Mouse (Mus musculus) kidney, adult 11 months (tissue): ENCODE measurements around the gene Gm5136.

Experiments used
- DNase-seq: peaks from one replicate; pipeline ENCODE4 v3.0.0; 2022

The Gm5136 gene

GRCm38 (mm10) chr10:108699946-108700345, at the start of gene Gm5136:
TSS of gene Gm5136 (minus strand) at chr10:108700160.
- DNase-seq = no peak

- DNase-seq = no peak
Observed at GRCm38 (mm10) chr10:108743759-108744158, 43.8 kb upstream of the Gm5136 start.

DNA sequence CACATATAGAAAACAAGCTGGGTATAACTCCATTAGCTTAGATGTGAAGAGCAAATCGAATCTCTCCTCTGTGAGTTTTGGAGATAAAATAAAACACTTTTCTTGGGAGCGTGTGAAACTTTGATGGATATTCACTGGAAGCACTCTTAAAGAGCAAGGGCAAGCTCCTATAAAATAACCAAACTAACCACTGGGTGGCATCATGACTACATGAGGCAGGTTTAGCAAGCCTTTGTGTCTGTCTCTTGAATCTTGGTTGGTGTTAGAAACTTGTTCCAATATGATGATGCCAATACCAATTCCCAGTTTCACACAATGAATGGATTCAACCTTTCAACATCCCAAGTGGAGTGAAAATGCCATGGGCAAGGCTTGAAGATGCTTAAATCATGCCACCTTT, 34.0 kb upstream of the Gm5136 start:
- DNase-seq = no peak

- DNase-seq = no peak
Observed at GRCm38 (mm10) chr10:108728961-108729360, 29.0 kb upstream of the Gm5136 start.

- no peak for DNase-seq
Observed at GRCm38 (mm10) chr10:108726391-108726790, 26.4 kb upstream of the Gm5136 start.

DNA sequence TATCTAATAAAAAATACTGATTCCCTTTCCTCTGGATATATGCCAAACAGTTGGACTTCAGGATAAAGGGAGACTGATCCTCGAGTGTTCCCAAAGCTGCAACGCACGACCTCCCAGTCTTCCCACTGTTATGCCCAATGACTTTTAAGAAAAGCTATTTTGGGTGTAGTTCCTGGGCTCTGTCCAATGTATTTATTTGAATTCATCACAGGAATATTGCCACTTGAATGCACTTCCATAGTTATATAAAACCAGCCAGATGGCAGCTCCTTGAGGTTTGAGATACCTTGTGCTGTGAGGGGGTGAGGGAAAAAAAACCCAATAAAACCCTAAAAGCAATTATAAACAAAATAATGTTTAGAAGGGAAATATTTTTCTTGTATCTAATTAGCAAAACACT, 24.9 kb upstream of the Gm5136 start:
- no peak for DNase-seq

GRCm38 (mm10) chr10:108710514-108710913, 10.6 kb upstream of the Gm5136 start:
- DNase-seq = peak; percentile 4

GRCm38 (mm10) chr10:108705658-108706057, 5.7 kb upstream of the Gm5136 start:
- DNase-seq = no peak

DNA sequence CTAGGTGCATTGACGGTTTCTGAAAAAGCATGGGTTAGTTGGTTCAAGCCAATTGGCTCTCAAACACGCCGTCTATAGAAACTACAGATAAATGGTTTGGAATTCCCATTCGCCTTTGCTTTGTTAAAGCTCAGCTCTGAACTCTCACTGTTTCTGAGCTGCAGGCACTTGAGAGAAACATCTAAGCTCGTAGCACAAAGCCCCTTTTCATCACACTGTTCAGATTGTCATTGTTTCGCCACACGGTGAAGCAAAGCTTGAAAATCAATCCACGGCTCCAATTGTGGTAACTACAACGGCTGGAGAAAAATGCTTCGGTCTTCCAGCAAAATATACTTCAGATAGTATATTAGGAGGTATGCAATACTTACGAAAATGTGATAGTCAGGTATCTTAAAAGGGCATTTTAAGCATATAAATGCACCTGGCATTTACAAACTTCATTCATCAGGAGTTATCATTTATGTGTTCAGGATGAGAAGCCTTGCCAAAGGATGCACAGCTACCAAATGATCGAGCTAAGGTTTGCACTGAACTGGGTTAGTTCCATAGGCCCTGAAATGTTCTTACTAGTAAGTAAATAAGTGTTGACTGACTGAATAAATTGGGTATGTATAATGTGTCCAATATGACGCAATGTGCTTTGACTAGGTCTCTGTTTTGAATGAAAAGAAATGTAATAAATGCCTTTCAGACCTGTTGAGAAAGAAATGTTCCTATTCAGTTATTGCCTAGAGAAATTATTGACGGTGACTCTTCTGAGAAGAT, 1.6 kb upstream of the Gm5136 start:
- DNase-seq = no peak

DNA sequence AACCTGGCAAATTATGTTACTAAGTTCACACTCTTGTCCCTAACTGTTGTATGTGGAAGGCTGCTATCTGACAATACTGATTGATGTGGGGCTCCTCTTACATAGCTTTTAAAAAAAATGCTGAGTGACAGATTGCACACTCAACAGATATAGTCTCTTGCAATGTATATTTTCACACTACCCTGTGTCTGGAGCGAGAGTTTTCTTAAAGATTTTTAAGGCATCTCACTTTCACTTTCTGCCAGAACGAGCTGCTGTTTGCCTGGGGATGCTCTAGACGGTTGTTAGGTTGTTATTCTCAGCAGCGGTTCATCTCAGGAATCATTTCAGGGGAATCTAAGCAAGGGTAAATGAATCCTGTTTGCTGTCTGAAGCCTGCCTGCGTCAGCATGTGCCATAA, 2.9 kb downstream of the Gm5136 start:
- no peak for DNase-seq

GRCm38 (mm10) chr10:108690954-108691353, 9.0 kb downstream of the Gm5136 start:
- no peak for DNase-seq

DNA sequence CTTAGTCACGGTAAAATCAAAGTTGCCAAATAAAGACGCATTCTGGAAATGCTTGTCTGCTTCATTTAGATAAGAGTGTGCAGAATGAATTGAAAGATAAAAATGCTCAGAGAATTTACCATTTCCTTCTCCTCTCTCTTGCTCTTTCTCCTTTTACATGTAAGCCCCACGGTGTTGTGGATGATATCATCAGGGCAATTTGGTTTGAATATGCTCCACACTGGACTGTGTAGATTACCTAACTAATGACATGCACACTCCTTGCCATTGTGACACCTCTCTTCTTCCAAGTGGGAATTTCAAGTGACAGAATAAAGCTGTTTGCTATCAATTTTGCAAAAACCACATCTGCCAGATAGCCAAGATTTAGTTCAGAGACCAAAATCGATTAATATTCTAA, 13.3 kb downstream of the Gm5136 start:
- no peak for DNase-seq

DNA sequence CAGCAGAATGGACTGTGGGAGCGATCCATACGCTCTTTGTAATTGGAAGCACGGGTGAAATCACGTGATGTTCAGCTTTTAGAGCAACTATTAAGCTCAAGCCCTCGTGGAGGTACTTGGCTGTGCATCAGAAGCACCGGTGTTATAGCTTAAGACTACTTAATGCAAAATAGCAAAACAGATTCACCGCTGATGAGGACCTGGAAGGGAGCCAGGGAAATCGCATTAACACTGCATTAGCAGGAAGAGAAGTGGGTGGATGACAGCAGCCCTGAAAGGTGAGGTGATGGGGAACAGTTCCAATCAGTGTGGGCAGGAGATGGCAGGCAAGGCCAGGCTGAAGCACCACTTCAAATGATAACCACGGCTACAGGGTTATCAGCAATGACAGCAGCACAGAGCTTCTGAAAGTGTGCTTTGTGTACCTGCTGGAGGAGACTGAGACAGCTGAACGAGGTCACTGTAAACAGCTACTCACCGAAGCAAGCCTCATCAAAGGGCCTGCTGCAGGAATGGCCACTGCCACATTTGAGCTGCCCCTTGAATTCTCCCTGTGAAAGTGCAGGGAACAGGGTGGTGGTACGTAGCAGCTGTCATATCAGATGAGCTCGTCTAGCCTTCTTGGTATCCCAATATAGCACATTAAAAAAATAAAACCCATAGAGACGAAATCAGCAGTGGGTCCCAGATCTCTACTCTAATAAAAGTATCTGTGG, 20.1 kb downstream of the Gm5136 start:
- no peak for DNase-seq

DNA sequence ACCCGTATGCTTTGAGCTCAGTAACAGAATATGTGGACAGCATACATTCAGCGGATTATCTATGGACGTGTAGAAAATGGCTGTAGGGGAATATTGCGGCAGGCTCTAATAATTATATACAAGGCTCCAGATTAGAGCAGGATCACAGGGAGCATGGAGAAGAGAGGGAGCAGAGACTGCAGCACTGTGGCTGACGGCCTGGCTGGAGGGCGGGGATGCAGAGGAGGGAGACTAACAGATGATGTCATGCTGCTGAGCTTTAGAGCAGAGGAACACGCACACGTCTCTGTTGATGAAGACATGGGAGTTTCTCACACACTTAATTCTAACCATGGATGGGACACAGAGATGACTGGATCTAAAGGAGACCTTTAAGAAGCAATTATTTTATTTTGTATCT, 22.9 kb downstream of the Gm5136 start:
- no peak for DNase-seq

GRCm38 (mm10) chr10:108668944-108669343, 31.0 kb downstream of the Gm5136 start:
- DNase-seq = no peak

GRCm38 (mm10) chr10:108660295-108660694, 39.7 kb downstream of the Gm5136 start:
- DNase-seq = no peak

- DNase-seq = no peak
Observed at GRCm38 (mm10) chr10:108658300-108658699, 41.7 kb downstream of the Gm5136 start.

DNA sequence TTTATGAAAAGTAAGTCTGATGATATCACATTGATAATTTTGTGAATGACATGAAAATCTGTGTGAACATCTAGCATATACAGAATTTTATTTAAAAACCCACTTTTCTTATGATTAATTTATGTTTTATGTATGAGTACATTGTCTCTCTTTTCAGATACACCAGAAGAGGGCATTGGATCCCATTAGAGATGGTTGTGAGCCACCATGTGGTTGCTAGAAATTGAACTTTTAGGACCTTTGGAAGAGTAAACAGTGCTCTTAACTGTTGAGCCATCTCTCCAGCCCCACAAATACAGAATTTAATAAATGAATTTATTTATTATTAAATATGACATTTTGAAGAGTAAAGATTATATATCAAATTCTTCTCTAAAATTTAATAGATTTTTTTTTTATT, 42.3 kb downstream of the Gm5136 start:
- no peak for DNase-seq

DNA sequence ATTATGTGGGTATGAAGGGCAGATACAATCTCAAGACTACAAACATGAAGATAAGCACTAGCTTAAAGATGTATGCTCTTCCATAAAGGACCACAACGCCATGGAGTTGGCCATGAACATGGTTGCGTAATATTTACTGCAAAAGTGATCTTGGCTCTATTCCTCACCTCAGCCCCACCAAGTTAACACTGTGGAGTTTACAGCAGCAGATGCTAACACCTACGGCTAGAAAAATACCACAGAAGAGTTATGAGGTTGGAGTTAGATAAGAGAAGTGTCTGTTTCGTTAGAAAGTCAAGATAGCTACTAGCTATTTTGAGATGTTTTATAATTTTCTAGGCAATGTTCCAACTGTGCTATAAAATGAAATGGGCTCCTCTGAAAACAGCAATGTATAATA, 43.1 kb downstream of the Gm5136 start:
- no peak for DNase-seq

GRCm38 (mm10) chr10:108655074-108655473, 44.9 kb downstream of the Gm5136 start:
- DNase-seq = no peak

- DNase-seq = no peak
Observed at GRCm38 (mm10) chr10:108652831-108653230, 47.1 kb downstream of the Gm5136 start.

DNA sequence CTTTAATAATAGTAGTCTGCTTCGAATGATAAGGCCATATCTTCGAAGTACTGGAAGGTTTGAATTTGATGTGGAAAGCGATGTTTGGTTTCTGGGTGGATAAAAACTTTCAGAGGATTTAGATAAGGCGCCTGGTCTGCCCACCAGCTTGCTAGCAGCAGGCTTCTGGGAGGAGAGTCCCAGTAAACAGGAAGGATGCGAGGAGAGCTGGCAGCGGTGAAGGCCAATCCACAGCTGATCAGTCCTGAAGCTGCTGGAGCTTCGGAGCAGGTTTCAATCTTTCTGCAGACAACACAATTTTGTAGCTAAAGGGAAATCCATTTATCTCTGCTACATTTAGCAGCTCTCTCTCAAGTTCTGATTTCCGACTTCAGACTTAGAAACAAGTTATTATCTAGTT, 47.9 kb downstream of the Gm5136 start:
- no peak for DNase-seq

GRCm38 (mm10) chr10:108649174-108649573, 50.8 kb downstream of the Gm5136 start:
- DNase-seq = no peak
